Mouse (Mus musculus): ENCODE measurements around the gene Sh3glb1.

Gene Sh3glb1

GRCm38 (mm10) chr3:144714606-144715005 lies 5.5 kb downstream of the Sh3glb1 start:
- DNase-seq: no peak

DNA sequence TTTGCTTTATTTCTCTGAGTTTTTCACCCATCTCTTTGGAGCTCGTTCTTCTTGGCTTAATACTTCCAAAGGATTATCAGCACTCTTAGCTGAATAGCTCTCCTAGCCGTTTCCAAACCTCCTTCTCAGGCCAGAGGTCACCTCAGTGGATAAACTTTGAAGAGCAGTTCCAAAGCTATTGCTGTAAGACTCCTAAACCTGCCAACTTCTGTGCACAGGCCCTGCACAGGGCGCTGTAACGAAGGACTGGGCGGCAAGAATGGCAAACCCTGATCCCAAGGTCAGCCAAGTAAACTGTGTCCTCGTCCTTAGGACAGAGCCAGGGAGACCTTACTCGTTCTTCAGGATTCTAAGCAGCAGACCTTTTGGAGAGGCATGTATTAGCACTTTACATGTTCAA lies 6.0 kb downstream of the Sh3glb1 start:
- no peak for DNase-seq

DNA sequence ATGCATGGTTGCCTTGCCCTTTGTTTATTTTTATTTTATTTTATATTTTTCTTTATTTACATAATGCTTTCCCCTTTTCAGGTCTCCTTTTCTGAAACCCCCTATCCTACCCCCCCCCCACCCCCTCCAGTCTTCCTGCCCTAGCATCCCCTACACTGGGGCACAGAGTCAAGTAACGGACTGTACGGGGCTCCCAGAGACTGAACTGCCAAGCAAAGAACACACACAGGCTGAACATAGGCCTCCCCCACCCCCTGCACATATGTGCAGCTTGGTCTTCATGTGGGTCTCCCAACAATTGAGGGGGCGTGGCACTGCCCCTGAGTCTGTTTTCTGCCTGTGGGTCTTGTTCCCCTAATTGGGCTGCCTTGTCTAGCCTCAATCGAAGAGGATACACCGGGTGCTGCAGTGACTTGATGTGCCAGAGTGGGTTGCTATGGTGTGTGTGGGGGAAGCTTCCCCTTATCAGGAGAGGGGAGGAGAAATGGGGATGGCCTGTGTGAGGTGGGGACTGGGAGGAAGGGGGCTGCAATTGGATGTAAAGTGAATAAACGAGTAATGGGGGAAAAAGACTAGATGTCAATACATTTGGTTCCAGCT lies 8.4 kb downstream of the Sh3glb1 start:
- DNase-seq: no peak

GRCm38 (mm10) chr3:144708612-144709011 lies 11.5 kb downstream of the Sh3glb1 start:
- no peak for DNase-seq

GRCm38 (mm10) chr3:144703959-144704358 lies 16.2 kb downstream of the Sh3glb1 start:
- no peak for DNase-seq

DNA sequence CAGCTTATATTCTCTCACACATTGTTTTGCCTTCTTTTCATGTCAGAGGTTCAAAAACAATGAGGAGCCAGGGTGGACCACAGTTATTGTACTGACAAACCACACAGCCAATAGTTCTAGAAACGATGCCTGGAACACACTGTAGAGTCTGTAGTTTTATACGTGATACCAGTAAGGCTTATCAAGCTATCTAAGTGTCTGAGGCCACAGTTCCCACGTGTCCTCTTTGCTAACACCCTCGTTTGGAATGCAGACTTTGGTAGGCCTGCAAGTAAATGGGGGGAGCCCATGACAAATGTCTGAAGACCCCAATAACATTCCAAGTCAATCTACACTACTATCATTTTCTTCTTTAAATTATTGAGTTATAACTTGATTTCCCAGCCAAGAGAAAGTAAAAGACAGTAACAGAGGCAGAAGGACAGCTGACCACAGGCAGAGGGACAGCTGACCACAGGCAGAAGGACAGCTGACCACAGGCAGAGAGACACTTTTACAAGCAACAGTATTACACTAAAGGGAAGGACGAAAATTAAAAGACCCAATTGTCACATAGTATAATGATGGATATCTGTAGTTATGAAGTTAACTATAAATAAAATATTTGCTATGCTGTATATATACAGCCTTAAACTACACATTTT lies 21.2 kb downstream of the Sh3glb1 start:
- DNase-seq: no peak

- DNase-seq: no peak
These were observed 22.2 kb downstream of the Sh3glb1 start for GRCm38 (mm10) chr3:144697942-144698341.

DNA sequence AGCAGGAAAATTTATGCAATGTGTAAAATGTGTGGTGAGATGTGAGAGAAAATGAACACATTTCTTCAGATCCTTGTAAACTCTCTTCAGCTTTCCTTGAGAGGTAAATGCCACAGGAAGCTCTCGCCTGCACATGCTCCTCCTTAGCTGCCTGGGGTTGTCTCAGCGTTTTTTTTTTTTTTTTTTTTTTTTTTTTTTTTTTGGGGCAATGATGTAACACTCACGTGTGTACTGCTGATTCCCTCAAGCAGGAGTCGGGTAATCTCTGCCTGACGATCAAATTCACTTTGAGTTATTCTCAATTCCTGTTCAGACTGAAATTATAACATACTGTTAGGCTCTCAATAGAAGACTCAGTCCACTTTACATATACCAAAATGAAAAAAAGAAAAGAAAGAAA lies 23.0 kb downstream of the Sh3glb1 start:
- no peak for DNase-seq

DNA sequence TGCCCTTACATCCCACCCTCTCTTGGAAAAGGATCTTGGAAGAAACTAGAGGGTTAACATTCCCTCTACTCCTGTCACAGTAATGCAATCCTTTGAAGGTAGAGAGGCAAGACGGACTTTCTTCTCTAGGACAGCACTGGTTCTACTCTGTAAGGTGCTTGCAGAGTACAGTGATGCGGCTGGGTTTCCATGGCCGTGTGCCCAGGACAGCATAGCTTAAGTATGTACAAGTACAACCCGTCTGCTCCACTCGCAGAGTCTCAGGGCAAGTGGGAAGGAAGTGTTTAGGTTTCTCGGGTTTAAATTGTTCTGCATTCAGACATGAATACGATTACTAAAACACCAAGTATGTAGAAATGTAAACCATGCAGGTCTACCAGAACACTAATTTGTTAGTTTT lies 25.2 kb downstream of the Sh3glb1 start:
- DNase-seq: no peak

GRCm38 (mm10) chr3:144694040-144694439 lies 26.1 kb downstream of the Sh3glb1 start:
- no peak for DNase-seq

DNA sequence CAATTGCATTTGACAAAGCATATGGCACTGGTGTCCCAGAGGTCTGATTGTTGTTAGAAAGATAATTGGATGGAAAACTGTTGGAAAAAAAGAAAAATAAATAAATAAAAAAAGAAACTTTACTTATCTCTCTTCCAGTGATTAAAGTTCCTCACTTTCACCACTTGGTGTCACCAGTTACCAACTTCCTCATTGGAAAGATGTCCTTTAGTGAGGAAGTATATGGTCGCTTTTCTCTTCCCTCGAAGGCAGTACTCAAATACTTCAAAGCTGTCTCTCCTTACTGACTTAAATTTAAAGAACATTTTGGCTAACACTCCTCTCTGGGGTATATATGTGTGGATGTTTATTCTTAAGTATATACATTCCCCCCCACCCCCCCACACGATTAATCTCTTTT lies 28.1 kb downstream of the Sh3glb1 start:
- DNase-seq: no peak

DNA sequence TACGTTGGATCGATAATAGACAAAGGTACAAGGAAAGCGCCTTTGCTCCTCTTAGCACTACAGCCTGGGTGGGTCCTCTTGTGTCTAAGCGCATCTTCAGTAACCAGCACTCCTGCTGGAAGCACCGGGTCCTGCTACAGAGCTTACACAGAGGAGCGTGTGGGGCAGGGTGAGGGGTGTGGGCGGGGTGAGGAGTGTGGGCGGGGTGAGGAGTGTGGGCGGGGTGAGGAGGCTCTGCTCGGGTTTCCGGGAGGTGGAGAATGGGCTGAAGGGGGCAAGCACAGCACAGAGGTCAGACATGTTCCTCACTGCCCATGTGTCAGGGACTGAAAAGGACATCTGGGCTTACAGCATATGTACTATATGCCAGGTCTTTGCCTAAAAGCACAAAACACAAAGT lies 30.9 kb downstream of the Sh3glb1 start:
- peak; percentile 90 for DNase-seq

DNA sequence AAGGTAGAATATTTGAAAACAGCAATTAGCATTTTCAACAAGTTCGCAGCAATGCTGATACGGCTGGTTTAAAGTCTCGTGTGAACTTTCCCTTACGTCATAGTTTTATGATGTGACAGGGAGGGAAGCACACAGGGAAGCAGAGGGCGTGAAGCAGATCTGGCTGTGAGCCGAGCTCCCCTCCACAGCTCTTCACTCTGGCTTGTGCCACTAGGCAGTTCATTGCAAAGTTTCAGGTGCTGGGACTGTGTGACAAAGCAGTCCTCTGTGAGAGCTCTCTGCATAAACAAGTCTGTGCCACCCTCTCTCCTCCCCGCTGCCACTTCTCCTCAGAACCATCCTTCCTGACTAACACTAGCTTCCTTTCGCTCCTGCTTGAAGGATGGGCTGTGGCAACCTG lies 31.9 kb downstream of the Sh3glb1 start:
- DNase-seq: no peak

GRCm38 (mm10) chr3:144687618-144688017 lies 32.5 kb downstream of the Sh3glb1 start:
- no peak for DNase-seq

DNA sequence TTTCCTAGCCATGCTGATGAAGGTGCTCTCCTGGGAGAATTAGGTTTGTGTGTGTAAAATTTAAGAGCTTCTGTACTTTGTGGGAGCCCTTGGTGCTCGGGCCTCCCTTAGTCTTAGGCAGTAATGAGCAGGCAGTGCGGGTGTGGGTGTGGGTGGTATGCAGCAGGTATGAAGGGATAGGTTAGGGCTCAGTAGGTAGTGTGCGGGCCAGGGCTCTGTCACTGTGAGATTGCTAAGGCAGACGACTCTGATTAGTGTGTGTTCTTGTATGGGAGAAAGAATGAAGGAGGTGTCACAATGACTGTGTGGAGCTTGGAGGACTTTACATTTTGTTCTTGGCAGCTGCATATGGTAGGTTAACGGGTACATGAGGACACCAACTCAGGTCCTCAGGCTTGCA lies 34.0 kb downstream of the Sh3glb1 start:
- no peak for DNase-seq

DNA sequence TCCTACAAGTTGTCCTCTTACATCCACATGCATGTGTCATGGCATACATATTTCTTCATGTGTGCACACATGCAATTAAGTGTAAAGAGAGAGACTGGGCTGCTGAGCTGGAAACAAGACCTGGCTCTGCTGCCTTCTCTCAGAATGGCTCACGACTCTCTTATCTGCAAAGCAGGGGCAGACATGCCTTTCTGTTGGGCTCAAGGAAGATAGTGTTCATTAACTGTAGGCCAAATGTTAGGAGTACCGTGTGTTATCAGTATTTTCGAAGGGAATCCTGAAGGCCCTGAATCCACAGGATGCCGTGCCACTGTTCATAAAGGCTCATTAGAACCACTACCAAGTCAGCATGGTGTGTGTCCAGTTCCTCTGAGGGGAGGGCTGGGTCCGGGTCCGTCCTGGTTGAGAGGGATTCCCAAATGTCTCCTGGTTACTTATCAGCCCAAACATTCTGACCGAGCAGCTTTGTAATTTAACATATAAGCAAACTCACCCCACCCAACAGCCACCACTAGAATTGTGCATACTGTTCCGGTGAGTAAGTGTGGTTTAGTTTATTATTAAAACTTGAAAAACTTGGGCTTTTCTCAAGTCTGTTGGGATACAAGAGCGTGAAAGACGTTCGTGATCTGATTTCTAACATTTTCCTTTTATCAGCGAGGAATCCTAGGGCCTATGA lies 36.9 kb downstream of the Sh3glb1 start:
- peak; percentile 68 for DNase-seq

- DNase-seq: no peak
These were observed 38.6 kb downstream of the Sh3glb1 start for GRCm38 (mm10) chr3:144681542-144681941.

DNA sequence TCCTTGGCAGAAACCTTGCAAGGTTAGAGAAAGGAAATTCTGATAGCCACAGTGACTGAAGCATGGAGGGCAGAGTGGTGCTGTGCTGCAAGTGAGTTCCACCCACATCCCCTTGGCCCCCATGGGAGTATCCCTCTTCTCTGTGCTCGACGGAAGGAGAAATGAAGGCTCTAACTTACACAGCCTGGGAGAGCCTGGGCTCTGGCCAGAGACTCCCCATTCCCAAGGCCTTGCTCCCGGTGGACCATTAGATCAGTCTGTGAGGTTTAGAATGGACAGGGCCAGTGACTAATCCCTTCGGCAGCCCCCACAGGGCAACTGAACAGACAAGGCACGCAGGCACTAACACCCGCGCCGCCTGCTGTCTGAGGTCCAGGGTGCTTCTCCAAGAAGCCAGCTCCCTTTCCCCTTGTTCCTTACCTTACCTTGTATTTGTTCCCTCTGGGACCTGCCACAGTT lies 40.4 kb downstream of the Sh3glb1 start:
- no peak for DNase-seq

DNA sequence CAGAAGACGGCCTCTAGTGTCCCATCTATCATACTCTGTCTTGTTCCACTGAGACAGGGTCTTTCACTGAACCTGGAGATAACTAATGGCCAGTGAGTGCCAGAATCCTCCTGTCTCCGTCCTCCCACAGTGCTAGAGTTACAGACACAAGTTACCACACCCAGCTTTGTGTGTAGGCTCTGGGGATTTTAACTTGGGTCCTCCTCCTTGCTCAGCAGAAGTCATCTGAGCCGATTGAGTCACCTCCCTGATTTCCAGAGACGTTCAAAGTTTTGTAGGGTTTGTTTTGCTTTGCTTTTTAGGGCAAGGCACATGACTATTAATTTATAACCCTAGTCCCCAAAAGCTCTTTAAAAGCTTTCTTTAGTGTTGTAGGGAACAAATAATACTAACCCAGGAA lies 41.0 kb downstream of the Sh3glb1 start:
- DNase-seq: no peak

DNA sequence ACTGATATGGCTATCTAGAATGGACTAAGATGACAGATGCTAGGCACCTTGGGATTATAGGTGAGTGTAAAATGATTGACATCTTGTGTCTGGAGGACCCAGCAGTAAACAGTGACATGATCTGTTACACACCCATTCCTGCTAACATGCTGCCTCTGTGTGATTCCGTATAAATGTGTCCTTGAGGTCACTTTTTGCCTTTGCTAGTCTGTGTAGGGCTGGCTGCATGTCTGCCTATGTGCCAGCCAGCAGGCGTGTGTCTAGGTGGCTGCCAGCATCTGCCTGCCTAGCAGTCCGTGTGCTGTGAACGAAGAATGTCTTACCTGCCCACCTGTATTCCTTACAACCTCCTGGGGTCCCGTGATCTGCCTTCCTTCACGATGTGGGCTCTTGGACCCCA lies 42.4 kb downstream of the Sh3glb1 start:
- no peak for DNase-seq

GRCm38 (mm10) chr3:144676249-144676648 lies 43.9 kb downstream of the Sh3glb1 start:
- no peak for DNase-seq

DNA sequence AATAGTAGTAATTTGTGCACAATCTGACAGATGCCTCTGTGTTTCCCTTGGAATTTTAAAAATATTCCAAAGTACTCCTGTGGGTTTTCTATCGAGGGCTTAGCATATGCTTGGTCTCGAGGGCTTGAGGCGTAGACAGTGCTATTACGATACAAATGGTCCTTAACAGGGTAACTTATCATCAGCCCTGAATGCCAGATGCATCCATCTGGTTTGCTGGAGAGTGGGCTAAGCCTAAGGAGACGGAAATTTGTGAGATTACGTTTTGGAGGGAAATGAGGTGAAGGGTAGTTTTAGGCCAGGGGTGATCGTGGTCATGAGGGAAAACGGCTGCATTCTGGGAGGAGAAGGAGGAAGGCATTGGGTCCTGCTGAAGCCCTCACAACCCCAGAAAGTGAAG lies 48.1 kb downstream of the Sh3glb1 start:
- DNase-seq: no peak

- DNase-seq: peak; percentile 93
These were observed 49.9 kb downstream of the Sh3glb1 start for GRCm38 (mm10) chr3:144669944-144670874.
